Mouse (Mus musculus) thymus, adult 2 months (tissue): ENCODE results near the gene Dnm3. TPM values are rescaled to one million over a fixed set of nuclear protein-coding genes. Genes with fewer than 3 reads are reported as not detected.

Source experiments
- DNase-seq: peaks from one replicate; pipeline ENCODE4 v3.0.0; 2021
- H3K27ac ChIP-seq: fragments of 200-500 bp; 2 replicates; pipeline ENCODE4 v1.5.1; 2012; ENCODE audit warnings: low read length, control low read depth; ENCODE audit not compliant: control insufficient read depth, insufficient read depth
- H3K27me3 ChIP-seq: fragments of 200-500 bp; 2 replicates; pipeline ENCODE4 v1.6.1; 2012; ENCODE audit warnings: mild to moderate bottlenecking, low read length, moderate library complexity, mixed read lengths; ENCODE audit not compliant: control insufficient read depth, insufficient read depth
- H3K36me3 ChIP-seq: fragments of 200-500 bp; 2 replicates; pipeline ENCODE4 v1.6.1; 2012; ENCODE audit warnings: mild to moderate bottlenecking, low read length, moderate library complexity; ENCODE audit not compliant: control insufficient read depth, insufficient read depth
- H3K4me1 ChIP-seq: fragments of 200-500 bp; replicated peaks from 2 replicates; pipeline ENCODE4 v1.6.1; 2012; ENCODE audit warnings: low read length; ENCODE audit not compliant: control insufficient read depth, insufficient read depth
- H3K4me3 ChIP-seq: fragments of 200-500 bp; 2 replicates; pipeline ENCODE4 v1.5.1; 2012; ENCODE audit warnings: mild to moderate bottlenecking, low read length, control low read depth, moderate library complexity; ENCODE audit not compliant: control insufficient read depth, insufficient read depth
- CTCF ChIP-seq: fragments of 200-500 bp; IDR thresholded peaks from 2 replicates; pipeline ENCODE4 v1.5.1; 2012; ENCODE audit warnings: mild to moderate bottlenecking, control low read depth, low read length, moderate library complexity, borderline replicate concordance; ENCODE audit not compliant: control insufficient read depth, poor library complexity, insufficient read depth; ENCODE audit errors: extremely low read depth
- POLR2A ChIP-seq: fragments of 200-500 bp; IDR thresholded peaks from 2 replicates; pipeline ENCODE4 v1.6.1; 2012; ENCODE audit warnings: mild to moderate bottlenecking, low read length, control low read depth, moderate library complexity; ENCODE audit not compliant: control insufficient read depth, poor library complexity, insufficient read depth; ENCODE audit errors: extremely low read depth
- WGBS: fragments of 180-500 bp; shearing (Covaris S2); methylation state at CpG from one replicate; pipeline ENCODE4 v1.1.7; 2018; 5-methylcytosine and 5-hydroxymethylcytosine counted together
- polyA plus RNA-seq: library from polyadenylated mRNA; depleted of rRNA; stranded (reverse); fragments of >200 nt; gene quantifications from 2 replicates; pipeline ENCODE4 v1.2.3, GENCODE M21; 2012

Gene Dnm3
- polyA plus RNA-seq, 1 experiment: 1.1 TPM

DNA sequence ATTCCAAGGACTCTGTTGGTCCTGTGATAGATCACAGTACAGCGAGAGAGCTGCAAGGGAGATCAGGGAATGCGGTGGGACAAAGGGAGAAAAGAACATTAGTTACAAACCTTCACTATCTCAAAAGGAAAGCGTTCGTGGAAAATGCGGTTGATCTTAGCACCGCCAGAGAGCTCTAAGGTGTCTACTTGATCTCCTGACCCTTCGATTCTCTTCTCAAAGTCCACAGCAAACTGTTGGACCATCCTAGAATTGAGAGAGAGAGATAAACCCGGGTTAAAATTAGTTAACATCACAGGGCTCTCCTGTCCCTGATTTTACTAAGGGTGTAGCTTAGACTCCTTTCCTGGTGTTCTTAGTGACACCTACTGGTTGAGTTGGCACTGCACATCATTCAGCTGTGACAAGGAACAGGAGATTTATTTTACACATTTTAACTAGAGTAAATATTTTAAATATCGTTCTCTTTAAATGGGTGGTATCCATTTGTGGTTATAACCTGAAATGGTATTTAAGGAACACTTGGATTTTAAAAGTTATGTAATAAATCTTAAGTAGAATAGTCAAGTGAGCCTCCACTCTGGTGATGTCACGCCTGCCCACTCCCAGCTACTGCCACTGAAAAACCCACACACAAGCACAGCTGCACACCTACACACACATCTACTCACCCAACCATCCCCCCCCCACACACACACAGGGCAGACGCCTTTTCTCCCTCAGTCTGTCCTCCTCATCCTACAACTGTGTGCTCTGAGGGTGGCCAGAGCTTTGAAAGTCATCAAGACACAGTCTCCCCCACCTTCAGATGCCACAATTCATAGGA lies 164.2 kb downstream of the Dnm3 start:
- WGBS: 54% methylated on average over 11 of the region's 11 CpGs
- H3K27me3 ChIP-seq: no peaks in the 10 kb centered on the region
- H3K27ac ChIP-seq: no peak overlapping the region
- TF ChIP-seq CTCF (no peak), POLR2A (no peak)
- DNase-seq: peak; percentile 16
- H3K4me1 ChIP-seq: no peaks in the 10 kb centered on the region; the same call in 1 of the 2 replicates
- H3K4me3 ChIP-seq: no peak overlapping the region
- no peaks in the 10 kb centered on the region for H3K36me3 ChIP-seq

DNA sequence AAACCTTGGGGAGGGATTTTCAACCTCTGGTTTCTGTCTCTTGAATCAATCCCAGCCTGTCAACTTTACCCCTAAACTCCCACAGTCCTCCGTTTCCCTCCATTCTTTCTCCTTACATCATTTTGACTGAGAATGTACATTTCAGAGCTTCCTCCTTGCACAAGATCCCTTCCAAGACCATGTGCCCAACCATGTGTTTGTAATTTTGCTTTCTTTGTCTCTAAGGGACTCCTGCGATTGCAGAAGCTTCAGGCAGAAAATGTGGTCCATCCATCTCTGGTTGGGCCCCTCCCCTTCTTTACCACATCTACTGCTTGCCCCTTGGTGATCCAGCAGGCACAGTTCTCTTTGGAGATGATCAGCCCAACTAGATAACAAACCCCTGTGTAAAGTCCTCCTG lies 165.2 kb downstream of the Dnm3 start:
- H3K36me3 ChIP-seq: no peaks in the 10 kb centered on the region
- TF ChIP-seq POLR2A (no peak), CTCF (no peak)
- DNase-seq: no peak
- no peak overlapping the region for H3K27ac ChIP-seq
- H3K4me1 ChIP-seq: no peaks in the 10 kb centered on the region; the same call in 1 of the 2 replicates
- no peak overlapping the region for H3K4me3 ChIP-seq
- 96% methylated on average over 2 of the region's 2 CpGs for WGBS
- H3K27me3 ChIP-seq: no peaks in the 10 kb centered on the region

- DNase-seq: no peak
- no peak overlapping the region for H3K4me3 ChIP-seq
- H3K36me3 ChIP-seq: no peaks in the 10 kb centered on the region
- no peak overlapping the region for H3K27ac ChIP-seq
- TF ChIP-seq POLR2A (no peak), CTCF (no peak)
- H3K4me1 ChIP-seq: no peaks in the 10 kb centered on the region; the same call in 1 of the 2 replicates
- WGBS: 93% methylated on average over 7 of the region's 7 CpGs
- H3K27me3 ChIP-seq: no peaks in the 10 kb centered on the region
These were observed 165.7 kb downstream of the Dnm3 start for GRCm38 (mm10) chr1:162312152-162312551.

DNA sequence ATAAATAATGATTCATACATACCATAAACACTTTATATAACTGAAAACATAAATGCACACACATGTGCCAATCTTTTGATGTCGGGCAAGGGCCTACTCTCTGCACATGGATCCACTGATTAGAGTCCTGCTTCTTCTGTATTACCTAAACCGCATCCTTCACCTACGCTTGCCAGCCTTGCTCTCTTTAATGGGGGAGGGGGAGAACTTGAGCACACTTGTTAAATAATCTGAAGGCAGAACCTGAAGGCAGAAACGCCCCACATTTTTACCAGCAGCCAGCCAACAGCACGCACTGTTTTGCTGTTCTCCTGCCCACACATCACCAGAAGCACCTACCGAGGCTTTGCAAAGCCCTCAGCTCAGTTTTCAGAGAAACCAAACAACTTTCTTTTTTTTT lies 172.6 kb downstream of the Dnm3 start:
- DNase-seq: no peak
- Histone ChIP-seq H3K27ac (no peak overlapping the region), H3K4me3 (no peak overlapping the region), H3K36me3 (no peaks in the 10 kb centered on the region), H3K27me3 (no peaks in the 10 kb centered on the region), H3K4me1 (no peaks in the 10 kb centered on the region)
- 86% methylated on average over 6 of the region's 6 CpGs for WGBS
- TF ChIP-seq POLR2A (no peak), CTCF (no peak)

GRCm38 (mm10) chr1:162302480-162302879 lies 175.4 kb downstream of the Dnm3 start:
- DNase-seq: no peak
- Histone ChIP-seq H3K4me3 (no peak overlapping the region), H3K27ac (no peak overlapping the region), H3K4me1 (no peaks in the 10 kb centered on the region), H3K36me3 (no peaks in the 10 kb centered on the region), H3K27me3 (no peaks in the 10 kb centered on the region)
- TF ChIP-seq CTCF: no peak
- no peak for TF ChIP-seq POLR2A
- WGBS: 90% methylated on average over 4 of the region's 4 CpGs

DNA sequence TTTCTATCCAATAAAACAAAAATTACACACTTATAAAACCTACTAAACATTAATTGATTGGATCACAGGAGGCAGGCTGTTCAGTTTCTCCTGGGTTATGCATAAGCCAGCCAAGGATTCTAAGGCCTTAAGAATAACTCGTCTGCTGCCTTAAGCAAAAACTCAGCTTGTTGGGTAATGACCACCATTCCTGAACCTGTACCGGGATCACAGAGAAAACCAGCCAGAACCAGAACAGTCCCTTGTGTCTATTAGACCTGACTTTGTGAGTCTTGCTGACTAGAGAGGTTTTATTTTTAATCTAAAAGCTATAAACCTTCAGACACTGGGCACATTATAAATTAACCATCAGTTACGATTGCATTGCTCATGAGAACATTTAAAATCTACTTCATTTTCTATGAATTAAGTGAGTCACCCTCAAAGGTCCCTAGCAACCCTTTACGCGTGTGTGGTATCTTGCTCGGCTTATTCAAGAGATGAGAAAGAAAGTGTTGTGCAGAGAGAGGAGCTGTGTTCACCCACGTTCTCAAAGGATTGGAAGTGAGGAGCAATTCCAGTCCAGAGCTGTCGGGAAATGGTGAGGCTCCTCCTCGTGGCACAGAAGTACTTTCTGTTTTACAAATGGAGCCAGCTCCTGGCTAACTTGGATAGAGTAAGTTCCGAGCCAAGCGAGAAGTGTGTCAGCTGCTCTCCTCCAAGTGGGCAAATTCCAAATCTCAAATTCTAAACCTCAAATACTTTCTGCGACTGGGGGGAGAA lies 178.1 kb downstream of the Dnm3 start:
- WGBS: 95% methylated on average over 12 of the region's 12 CpGs
- H3K4me1 ChIP-seq: peaks cover 8% of the 10 kb centered on the region
- H3K36me3 ChIP-seq: no peaks in the 10 kb centered on the region
- TF ChIP-seq POLR2A: no peak
- TF ChIP-seq CTCF: no peak
- H3K27me3 ChIP-seq: no peaks in the 10 kb centered on the region
- no peak overlapping the region for H3K4me3 ChIP-seq
- no peak overlapping the region for H3K27ac ChIP-seq
- no peak for DNase-seq

DNA sequence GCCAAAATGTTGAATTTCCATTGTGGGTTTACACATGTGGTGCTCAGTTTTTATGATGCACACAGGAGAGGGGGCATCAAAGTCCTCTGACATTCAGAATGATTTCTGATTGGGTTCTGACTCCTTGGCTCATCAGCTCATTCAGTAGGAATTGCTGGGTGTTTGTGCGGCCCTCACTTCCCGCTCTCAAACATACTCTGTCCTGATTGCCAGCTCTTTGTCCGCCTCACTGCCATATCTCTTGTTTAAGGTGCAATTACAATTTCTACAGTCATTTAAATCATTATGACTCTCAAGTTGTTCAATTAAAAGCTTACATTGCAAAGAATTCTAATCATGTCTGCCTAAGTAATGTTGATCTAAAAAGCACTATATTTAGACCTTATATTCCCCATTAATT lies 179.3 kb downstream of the Dnm3 start:
- DNase-seq: no peak
- 96% methylated on average over 3 of the region's 3 CpGs for WGBS
- no peak overlapping the region for H3K27ac ChIP-seq
- H3K36me3 ChIP-seq: no peaks in the 10 kb centered on the region
- H3K27me3 ChIP-seq: no peaks in the 10 kb centered on the region
- peaks cover 15% of the 10 kb centered on the region for H3K4me1 ChIP-seq
- no peak overlapping the region for H3K4me3 ChIP-seq
- TF ChIP-seq CTCF (no peak), POLR2A (no peak)
